Mouse (Mus musculus) lung, embryonic 14.5 days (tissue): ENCODE measurements at regions not wholly inside any gene's neighbourhood (a gene's known extent, or its start where the extent isn't known, plus 50 kb on each side); places are given as distances from the start of the nearest gene placed in this dataset.
A peak's percentile ranks its signal among the peaks of the same experiment; 100 is the strongest.
"Not testable (repeated sequence)": the region's sequence is repeated elsewhere in the genome, so short reads cannot be mapped to it uniquely, and the experiment has no call there.

Experiments used
- ATAC-seq: fragments of 200-750 bp; cut with Nextera tagmentation; 2 replicates; pipeline ENCODE4 v1.8.0; 2017; ENCODE audit warnings: mild to moderate bottlenecking, moderate TSS enrichment, moderate library complexity; ENCODE audit not compliant: insufficient read depth
- DNase-seq: peaks from one replicate; pipeline ENCODE4 v3.0.0-alpha.2; 2015
- H3K27ac ChIP-seq: fragments of 300-500 bp; sonication (generic); 2 replicates; pipeline ENCODE4 v1.5.1; 2014; ENCODE audit warnings: low read depth, mild to moderate bottlenecking, moderate library complexity
- H3K27me3 ChIP-seq: fragments of 300-500 bp; sonication (generic); 2 replicates; pipeline ENCODE4 v1.6.1; 2014; ENCODE audit warnings: low read length, control low read depth; ENCODE audit not compliant: insufficient read depth
- H3K36me3 ChIP-seq: fragments of 300-500 bp; sonication (generic); 2 replicates; pipeline ENCODE4 v1.6.1; 2014; ENCODE audit warnings: control low read depth; ENCODE audit not compliant: insufficient read depth
- H3K4me1 ChIP-seq: fragments of 300-500 bp; sonication (generic); 2 replicates; pipeline ENCODE4 v1.6.1; 2014; ENCODE audit warnings: antibody characterized with exemption, control low read depth; ENCODE audit not compliant: insufficient read depth
- H3K4me2 ChIP-seq: fragments of 300-500 bp; sonication (generic); 2 replicates; pipeline ENCODE4 v1.6.1; 2014; ENCODE audit warnings: mild to moderate bottlenecking
- H3K4me3 ChIP-seq: fragments of 300-500 bp; sonication (generic); 2 replicates; pipeline ENCODE4 v1.5.1; 2014; ENCODE audit warnings: low read depth, low read length
- H3K9ac ChIP-seq: fragments of 300-500 bp; sonication (generic); 2 replicates; pipeline ENCODE4 v1.6.1; 2014
- H3K9me3 ChIP-seq: fragments of 300-500 bp; sonication (generic); 2 replicates; pipeline ENCODE4 v1.6.1; 2016; ENCODE audit warnings: low read depth, low read length, control low read depth
- CTCF ChIP-seq: IDR thresholded peaks from 2 replicates; pipeline ENCODE4 v1.5.1; 2016; ENCODE audit warnings: antibody characterized with exemption, low read depth
- WGBS: fragments of 180-500 bp; shearing (Covaris S2); extraction: QIAGEN DNeasy Blood & Tissue Kit; methylation state at CpG from one replicate; pipeline ENCODE4 v1.1.7; 2014; 5-methylcytosine and 5-hydroxymethylcytosine counted together

GRCm38 (mm10) chr7:116644902-116645650 lies 140.9 kb downstream of the Nucb2 start:
- Histone ChIP-seq H3K4me2 (no peak overlapping the region), H3K36me3 (no peaks in the 10 kb centered on the region), H3K9me3 (no peaks in the 10 kb centered on the region), H3K4me3 (no peak overlapping the region), H3K9ac (no peak overlapping the region), H3K27ac (no peak overlapping the region), H3K27me3 (no peaks in the 10 kb centered on the region), H3K4me1 (no peaks in the 10 kb centered on the region)
- DNase-seq (peak; percentile 66), ATAC-seq (no peak)
- peak; percentile 64 for TF ChIP-seq CTCF
- WGBS, result 55% methylated on average over 10 of the region's 10 CpGs

GRCm38 (mm10) chr7:116654466-116654865 lies 150.3 kb downstream of the Nucb2 start:
- no peaks in the 10 kb centered on the region for H3K9me3 ChIP-seq
- DNase-seq, result no peak
- H3K4me3 ChIP-seq, result no peak overlapping the region
- H3K36me3 ChIP-seq, result no peaks in the 10 kb centered on the region
- no peak overlapping the region for H3K4me2 ChIP-seq
- H3K27ac ChIP-seq, result no peak overlapping the region
- WGBS, result 64% methylated on average over 10 of the region's 10 CpGs
- H3K4me1 ChIP-seq, result no peaks in the 10 kb centered on the region
- no peaks in the 10 kb centered on the region for H3K27me3 ChIP-seq
- no peak overlapping the region for H3K9ac ChIP-seq
- no peak for ATAC-seq
- no peak for TF ChIP-seq CTCF

DNA sequence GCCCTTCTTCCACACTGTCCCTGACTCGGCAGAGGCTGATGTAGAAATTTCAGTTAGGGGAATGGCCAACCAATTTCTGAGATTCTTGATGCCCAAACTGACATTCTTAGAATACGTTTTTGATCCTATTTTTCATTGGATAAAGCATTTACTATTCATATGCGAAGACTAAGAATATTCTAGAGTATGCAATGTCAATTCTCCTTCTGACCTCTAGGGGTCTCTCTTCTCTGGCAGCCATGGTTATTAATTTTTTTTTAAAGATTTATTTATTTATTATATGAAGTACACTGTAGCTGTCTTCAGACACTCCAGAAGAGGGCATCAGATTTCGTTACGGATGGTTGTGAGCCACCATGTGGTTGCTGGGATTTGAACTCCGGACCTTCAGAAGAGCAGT lies 152.9 kb downstream of the Nucb2 start:
- not testable (repeated sequence) for H3K9me3 ChIP-seq, H3K36me3 ChIP-seq, H3K4me1 ChIP-seq, H3K4me2 ChIP-seq, H3K27me3 ChIP-seq, DNase-seq, H3K9ac ChIP-seq, ATAC-seq, H3K4me3 ChIP-seq, H3K27ac ChIP-seq
- WGBS, result 85% methylated on average over 6 of the region's 6 CpGs
- 0 out of 2 replicates have a peak, but pooled peaks have one; percentile 13 for TF ChIP-seq CTCF

DNA sequence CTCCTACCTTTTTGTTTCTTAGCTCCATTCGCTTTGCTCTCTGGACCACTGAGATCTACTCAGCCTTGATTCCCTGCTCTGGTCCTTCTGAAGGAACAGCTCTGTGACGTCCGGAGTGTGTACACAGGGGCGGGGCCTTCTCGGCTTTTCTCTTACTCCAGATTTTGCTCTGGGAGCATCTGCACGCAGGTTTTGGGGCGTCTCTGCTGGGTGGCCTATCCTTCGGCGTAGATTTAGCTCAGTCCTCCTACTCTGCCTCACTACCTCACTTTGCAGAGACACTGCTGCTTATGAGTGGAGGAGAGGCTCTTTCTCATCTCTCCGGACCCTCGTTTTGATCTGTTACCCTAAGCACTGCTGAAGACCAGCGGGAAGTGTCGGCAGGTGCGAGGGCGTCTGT lies 161.4 kb downstream of the Nucb2 start:
- Histone ChIP-seq H3K4me1 (no peaks in the 10 kb centered on the region), H3K27ac (no peak overlapping the region), H3K36me3 (no peaks in the 10 kb centered on the region), H3K4me3 (no peak overlapping the region), H3K9me3 (no peaks in the 10 kb centered on the region), H3K27me3 (no peaks in the 10 kb centered on the region), H3K4me2 (no peak overlapping the region), H3K9ac (no peak overlapping the region)
- TF ChIP-seq CTCF, result no peak
- no peak for ATAC-seq
- no peak for DNase-seq
- 84% methylated on average over 15 of the region's 15 CpGs for WGBS

GRCm38 (mm10) chr7:116674199-116675019 lies 170.2 kb downstream of the Nucb2 start:
- no peak for TF ChIP-seq CTCF
- Histone ChIP-seq H3K4me2 (no peak overlapping the region), H3K36me3 (no peaks in the 10 kb centered on the region), H3K27ac (no peak overlapping the region), H3K9me3 (no peaks in the 10 kb centered on the region), H3K4me3 (no peak overlapping the region), H3K9ac (no peak overlapping the region), H3K4me1 (no peaks in the 10 kb centered on the region), H3K27me3 (no peaks in the 10 kb centered on the region)
- WGBS, result 33% methylated on average over 16 of the region's 16 CpGs
- DNase-seq (no peak), ATAC-seq (no peak)

GRCm38 (mm10) chr7:116676696-116677095 lies 172.5 kb downstream of the Nucb2 start:
- ATAC-seq, result no peak

GRCm38 (mm10) chr7:116679195-116679594 lies 175.0 kb downstream of the Nucb2 start:
- Histone ChIP-seq H3K4me2 (no peak overlapping the region), H3K4me3 (no peak overlapping the region), H3K9ac (no peak overlapping the region), H3K27me3 (no peaks in the 10 kb centered on the region), H3K9me3 (no peaks in the 10 kb centered on the region), H3K27ac (no peak overlapping the region), H3K4me1 (no peaks in the 10 kb centered on the region), H3K36me3 (no peaks in the 10 kb centered on the region)
- no peak for TF ChIP-seq CTCF
- ATAC-seq (no peak), DNase-seq (no peak)
- WGBS, result 60% methylated on average over 4 of the region's 4 CpGs

More at GRCm38 (mm10) chr7:116676696-116677095, 172.5 kb downstream of the Nucb2 start:
- WGBS, result 63% methylated on average over 1 of the region's 1 CpGs
- no peak overlapping the region for H3K4me3 ChIP-seq
- no peak overlapping the region for H3K9ac ChIP-seq
- no peaks in the 10 kb centered on the region for H3K9me3 ChIP-seq
- no peak overlapping the region for H3K27ac ChIP-seq
- TF ChIP-seq CTCF, result peak; percentile 20
- no peaks in the 10 kb centered on the region for H3K36me3 ChIP-seq
- no peak overlapping the region for H3K4me2 ChIP-seq
- H3K4me1 ChIP-seq, result no peaks in the 10 kb centered on the region
- no peak for DNase-seq
- no peaks in the 10 kb centered on the region for H3K27me3 ChIP-seq
